Mouse (Mus musculus): ENCODE results near the gene Zbtb25. TPM values are rescaled to one million over a fixed set of nuclear protein-coding genes. Genes with fewer than 3 reads are reported as not detected.

Gene Zbtb25
- polyA plus RNA-seq, 1 experiment from 2014 or later = 16.1 TPM

DNA sequence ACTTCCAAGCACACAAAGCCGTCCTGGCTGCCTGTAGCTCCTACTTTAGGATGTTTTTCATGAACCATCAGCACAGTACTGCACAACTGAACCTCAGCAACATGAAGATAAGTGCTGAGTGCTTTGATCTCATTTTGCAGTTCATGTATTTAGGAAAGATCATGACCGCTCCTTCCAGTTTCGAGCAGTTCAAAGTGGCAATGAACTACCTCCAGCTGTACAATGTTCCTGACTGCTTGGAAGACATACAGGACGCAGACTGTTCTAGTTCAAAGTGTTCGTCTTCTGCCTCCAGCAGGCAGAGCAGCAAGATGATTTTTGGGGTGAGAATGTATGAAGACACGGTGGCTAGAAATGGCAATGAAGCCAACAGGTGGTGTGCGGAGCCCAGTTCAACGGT is 15.9 kb upstream of the Zbtb25 start:
- ATAC-seq (replicated peaks; ENCODE audit: low FRiP score, low TSS enrichment, low read depth) (no peak), DNase-seq (ENCODE audit: low spot score) (no peak)
- Histone ChIP-seq H3K27ac (ENCODE audit: low read depth) (no peak overlapping the region), H3K4me3 (ENCODE audit: low read depth, low read length) (no peak overlapping the region), H3K36me3 (ENCODE audit: control insufficient read depth, insufficient read depth, low read length) (peaks cover 40% of the 10 kb centered on the region), H3K4me2 (ENCODE audit: low read length) (no peak overlapping the region), H3K27me3 (replicated peaks; ENCODE audit: control insufficient read depth, insufficient read depth, low read length) (no peaks in the 10 kb centered on the region), H3K4me1 (replicated peaks; ENCODE audit: control insufficient read depth, insufficient read depth, low read length) (no peaks in the 10 kb centered on the region), H3K9ac (ENCODE audit: low read length) (no peak overlapping the region), H3K9me3 (ENCODE audit: control insufficient read depth, low read length) (no peaks in the 10 kb centered on the region)
- 91% methylated on average over 8 of the region's 8 CpGs for WGBS

DNA sequence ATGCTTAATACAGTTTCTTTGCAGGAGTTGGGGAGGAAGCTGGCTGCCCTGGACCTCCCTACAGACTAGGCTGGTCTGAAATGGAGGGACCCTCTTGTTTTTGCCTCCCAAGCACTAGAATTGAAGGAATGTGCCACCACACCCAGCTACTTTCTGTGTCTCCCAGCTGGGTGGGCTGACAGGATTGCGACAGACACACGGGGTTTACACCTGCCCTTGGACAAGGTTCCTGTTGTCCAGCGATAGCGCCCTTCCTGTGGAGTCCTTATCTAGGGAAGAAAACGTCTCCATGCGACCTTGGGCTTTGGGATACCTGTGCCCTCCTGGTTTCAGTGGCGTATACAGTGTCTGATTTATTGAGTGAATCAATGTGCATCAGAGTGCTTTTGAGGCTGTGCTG is 10.7 kb upstream of the Zbtb25 start:
- DNase-seq (ENCODE audit: low spot score) = no peak
- 71% methylated on average over 7 of the region's 7 CpGs for WGBS
- no peak for ATAC-seq (replicated peaks; ENCODE audit: low FRiP score, low TSS enrichment, low read depth)
- no peaks in the 10 kb centered on the region; the same call in 1 of the 2 replicates for H3K4me1 ChIP-seq (replicated peaks; ENCODE audit: control insufficient read depth, insufficient read depth, low read length)
- no peaks in the 10 kb centered on the region for H3K27me3 ChIP-seq (replicated peaks; ENCODE audit: control insufficient read depth, insufficient read depth, low read length)
- H3K4me2 ChIP-seq (ENCODE audit: low read length) = no peak overlapping the region
- H3K36me3 ChIP-seq (ENCODE audit: control insufficient read depth, insufficient read depth, low read length) = peaks cover 5% of the 10 kb centered on the region; the same call in 1 of the 2 replicates
- H3K4me3 ChIP-seq (ENCODE audit: low read depth, low read length) = no peak overlapping the region
- H3K9ac ChIP-seq (ENCODE audit: low read length) = no peak overlapping the region
- H3K27ac ChIP-seq (ENCODE audit: low read depth) = no peak overlapping the region
- no peaks in the 10 kb centered on the region for H3K9me3 ChIP-seq (ENCODE audit: control insufficient read depth, low read length)

DNA sequence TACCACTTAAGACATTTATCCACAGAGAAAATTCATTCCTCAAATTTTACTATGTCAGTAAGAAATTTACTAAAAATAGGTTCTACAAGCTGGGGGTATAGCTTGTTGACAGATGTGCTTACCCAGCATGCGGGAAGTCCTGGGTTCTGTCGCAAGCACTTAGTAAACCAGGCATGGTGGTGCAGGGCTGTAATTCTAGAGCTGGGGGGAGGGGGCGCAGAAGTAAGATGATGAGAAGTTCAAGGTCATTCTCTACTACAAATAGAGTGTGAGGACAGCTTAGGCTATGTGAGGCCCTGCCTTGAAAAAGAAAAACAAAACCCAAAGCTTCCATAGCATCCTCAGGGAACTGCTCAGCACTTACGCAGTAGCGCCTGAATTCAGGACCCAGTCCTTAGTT is 9.2 kb upstream of the Zbtb25 start:
- no peaks in the 10 kb centered on the region for H3K27me3 ChIP-seq (replicated peaks; ENCODE audit: control insufficient read depth, insufficient read depth, low read length)
- no peak overlapping the region for H3K4me2 ChIP-seq (ENCODE audit: low read length)
- H3K36me3 ChIP-seq (ENCODE audit: control insufficient read depth, insufficient read depth, low read length) = 0 out of 2 replicates have a peak, but pooled peaks cover under 1% of the 10 kb centered on the region
- no peaks in the 10 kb centered on the region for H3K9me3 ChIP-seq (ENCODE audit: control insufficient read depth, low read length)
- no peak overlapping the region for H3K9ac ChIP-seq (ENCODE audit: low read length)
- DNase-seq (ENCODE audit: low spot score) (no peak), ATAC-seq (replicated peaks; ENCODE audit: low FRiP score, low TSS enrichment, low read depth) (no peak)
- peaks cover 3% of the 10 kb centered on the region; the same call in 1 of the 2 replicates for H3K4me1 ChIP-seq (replicated peaks; ENCODE audit: control insufficient read depth, insufficient read depth, low read length)
- WGBS = 76% methylated on average over 5 of the region's 5 CpGs
- no peak overlapping the region for H3K4me3 ChIP-seq (ENCODE audit: low read depth, low read length)
- H3K27ac ChIP-seq (ENCODE audit: low read depth) = no peak overlapping the region

DNA sequence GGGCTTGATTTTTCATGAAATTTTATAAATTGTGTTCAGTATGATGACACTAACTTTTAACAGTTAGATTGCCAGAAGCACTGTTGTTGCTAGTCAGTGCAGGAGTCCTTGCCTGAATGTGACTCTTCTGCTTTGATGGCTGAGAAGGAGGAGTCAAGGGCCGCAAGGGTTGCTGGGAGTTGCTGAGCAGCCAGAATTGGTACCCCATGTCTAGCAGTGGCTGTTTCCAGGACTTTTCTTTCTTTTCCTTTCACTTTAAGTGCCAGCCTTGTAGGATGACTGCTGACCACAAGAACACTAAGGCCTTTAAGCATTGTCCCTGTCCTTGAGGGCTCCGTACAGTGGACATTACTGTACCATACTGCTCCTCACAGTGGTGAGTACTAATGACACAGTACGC is 8.3 kb upstream of the Zbtb25 start:
- Histone ChIP-seq H3K4me2 (ENCODE audit: low read length) (no peak overlapping the region), H3K36me3 (ENCODE audit: control insufficient read depth, insufficient read depth, low read length) (no peaks in the 10 kb centered on the region), H3K9me3 (ENCODE audit: control insufficient read depth, low read length) (no peaks in the 10 kb centered on the region), H3K27me3 (replicated peaks; ENCODE audit: control insufficient read depth, insufficient read depth, low read length) (no peaks in the 10 kb centered on the region), H3K9ac (ENCODE audit: low read length) (no peak overlapping the region), H3K27ac (ENCODE audit: low read depth) (no peak overlapping the region), H3K4me1 (replicated peaks; ENCODE audit: control insufficient read depth, insufficient read depth, low read length) (peaks cover 9% of the 10 kb centered on the region; the same call in 1 of the 2 replicates), H3K4me3 (ENCODE audit: low read depth, low read length) (no peak overlapping the region)
- no peak for DNase-seq (ENCODE audit: low spot score)
- 91% methylated on average over 3 of the region's 3 CpGs for WGBS
- no peak for ATAC-seq (replicated peaks; ENCODE audit: low FRiP score, low TSS enrichment, low read depth)

DNA sequence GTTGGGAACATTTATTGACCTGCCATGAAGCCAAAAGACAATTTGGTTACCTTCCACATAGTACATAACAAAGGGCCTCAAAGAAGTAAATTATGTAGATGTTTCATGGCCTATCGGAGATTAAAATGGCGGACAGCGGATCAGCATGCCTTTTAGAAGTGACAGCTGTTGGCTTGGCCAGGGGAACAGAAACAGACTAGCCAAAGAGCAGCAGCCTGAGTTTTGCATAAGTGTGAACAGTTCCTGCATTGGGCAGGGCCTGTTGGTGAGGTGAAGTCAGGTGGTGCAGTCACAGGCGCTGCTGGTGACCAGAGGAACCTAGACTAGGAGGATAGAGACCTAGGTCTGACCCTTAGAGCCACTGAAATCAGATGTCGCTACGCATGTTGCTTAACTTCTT is 7.7 kb upstream of the Zbtb25 start:
- Histone ChIP-seq H3K4me1 (replicated peaks; ENCODE audit: control insufficient read depth, insufficient read depth, low read length) (peaks cover 14% of the 10 kb centered on the region), H3K27ac (ENCODE audit: low read depth) (no peak overlapping the region), H3K9me3 (ENCODE audit: control insufficient read depth, low read length) (no peaks in the 10 kb centered on the region), H3K4me2 (ENCODE audit: low read length) (no peak overlapping the region), H3K36me3 (ENCODE audit: control insufficient read depth, insufficient read depth, low read length) (no peaks in the 10 kb centered on the region), H3K9ac (ENCODE audit: low read length) (no peak overlapping the region), H3K4me3 (ENCODE audit: low read depth, low read length) (no peak overlapping the region), H3K27me3 (replicated peaks; ENCODE audit: control insufficient read depth, insufficient read depth, low read length) (no peaks in the 10 kb centered on the region)
- ATAC-seq (replicated peaks; ENCODE audit: low FRiP score, low TSS enrichment, low read depth) = no peak
- WGBS = 95% methylated on average over 6 of the region's 6 CpGs
- no peak for DNase-seq (ENCODE audit: low spot score)

DNA sequence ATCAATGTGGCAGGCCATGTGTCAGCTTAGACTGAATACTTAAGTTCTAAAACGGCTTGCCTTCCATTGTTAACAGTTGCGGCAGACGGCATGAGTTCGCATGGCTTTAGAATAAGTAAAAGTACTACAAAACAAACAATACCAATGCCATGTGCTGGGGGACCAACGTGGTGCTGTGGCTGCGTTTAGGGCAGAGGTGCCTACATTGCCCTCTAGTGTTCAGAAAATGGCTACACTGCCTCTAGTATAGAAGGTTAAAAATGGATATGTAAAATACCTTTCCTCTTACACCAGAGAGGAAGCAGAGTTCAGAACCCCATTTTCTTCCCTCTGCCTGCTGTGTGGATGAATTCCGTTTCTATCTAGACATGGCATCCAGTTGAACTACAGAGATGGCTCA is 7.2 kb upstream of the Zbtb25 start:
- H3K4me3 ChIP-seq (ENCODE audit: low read depth, low read length) = no peak overlapping the region
- H3K36me3 ChIP-seq (ENCODE audit: control insufficient read depth, insufficient read depth, low read length) = no peaks in the 10 kb centered on the region
- no peak overlapping the region for H3K4me2 ChIP-seq (ENCODE audit: low read length)
- 58% methylated on average over 7 of the region's 7 CpGs for WGBS
- no peak overlapping the region for H3K27ac ChIP-seq (ENCODE audit: low read depth)
- no peaks in the 10 kb centered on the region for H3K27me3 ChIP-seq (replicated peaks; ENCODE audit: control insufficient read depth, insufficient read depth, low read length)
- peaks cover 18% of the 10 kb centered on the region for H3K4me1 ChIP-seq (replicated peaks; ENCODE audit: control insufficient read depth, insufficient read depth, low read length)
- DNase-seq (ENCODE audit: low spot score) (no peak), ATAC-seq (replicated peaks; ENCODE audit: low FRiP score, low TSS enrichment, low read depth) (no peak)
- H3K9me3 ChIP-seq (ENCODE audit: control insufficient read depth, low read length) = no peaks in the 10 kb centered on the region
- H3K9ac ChIP-seq (ENCODE audit: low read length) = no peak overlapping the region

DNA sequence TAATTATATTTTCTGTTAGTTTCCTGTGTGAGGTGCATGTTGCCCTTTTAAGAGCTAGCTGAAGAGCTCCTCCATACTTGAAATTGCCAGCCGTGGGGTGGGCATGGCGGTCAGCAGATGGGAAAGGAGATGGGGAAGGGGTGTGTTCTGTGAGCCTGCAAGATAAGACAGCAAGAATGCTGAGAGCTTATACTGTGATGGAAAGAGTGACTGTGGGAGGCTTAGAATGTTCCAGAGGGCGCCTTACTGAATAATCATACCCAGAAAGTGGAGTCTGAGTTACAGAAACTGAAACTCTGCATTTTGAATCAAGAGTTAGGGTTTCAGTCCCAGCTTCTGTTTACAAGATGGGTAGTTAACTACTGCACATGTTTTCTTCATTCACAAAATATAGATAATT is 6.1 kb upstream of the Zbtb25 start:
- no peaks in the 10 kb centered on the region for H3K27me3 ChIP-seq (replicated peaks; ENCODE audit: control insufficient read depth, insufficient read depth, low read length)
- H3K4me2 ChIP-seq (ENCODE audit: low read length) = no peak overlapping the region

DNA sequence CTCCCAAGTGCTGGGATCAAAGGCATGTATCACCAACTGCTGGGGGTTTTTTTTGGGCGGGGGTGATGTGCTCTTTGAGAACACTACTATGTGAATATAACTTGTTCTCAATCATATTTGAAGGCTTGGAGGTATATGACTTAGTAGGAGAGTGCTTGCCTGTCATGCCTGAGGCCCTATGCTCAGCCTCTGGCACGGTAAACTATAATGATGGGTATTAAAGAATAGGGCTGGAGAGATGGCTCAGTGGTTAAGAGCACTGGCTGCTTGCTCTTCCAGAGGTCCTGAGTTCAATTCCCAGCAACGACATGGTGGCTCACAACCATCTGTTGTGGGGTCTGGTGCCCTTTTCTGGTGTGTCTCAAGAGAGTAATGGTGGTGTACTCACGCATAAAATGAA is 5.5 kb upstream of the Zbtb25 start:
- no peaks in the 10 kb centered on the region for H3K36me3 ChIP-seq (ENCODE audit: control insufficient read depth, insufficient read depth, low read length)
- H3K9me3 ChIP-seq (ENCODE audit: control insufficient read depth, low read length) = no peaks in the 10 kb centered on the region
- 78% methylated on average over 4 of the region's 4 CpGs for WGBS
- H3K27me3 ChIP-seq (replicated peaks; ENCODE audit: control insufficient read depth, insufficient read depth, low read length) = no peaks in the 10 kb centered on the region
- no peak overlapping the region for H3K27ac ChIP-seq (ENCODE audit: low read depth)
- no peak overlapping the region for H3K9ac ChIP-seq (ENCODE audit: low read length)
- no peak overlapping the region for H3K4me2 ChIP-seq (ENCODE audit: low read length)
- ATAC-seq (replicated peaks; ENCODE audit: low FRiP score, low TSS enrichment, low read depth) = no peak
- no peak overlapping the region for H3K4me3 ChIP-seq (ENCODE audit: low read depth, low read length)
- DNase-seq (ENCODE audit: low spot score) = no peak
- peaks cover 20% of the 10 kb centered on the region for H3K4me1 ChIP-seq (replicated peaks; ENCODE audit: control insufficient read depth, insufficient read depth, low read length)

More for the DNA sequence above, 6.1 kb upstream of the Zbtb25 start:
- Histone ChIP-seq H3K36me3 (ENCODE audit: control insufficient read depth, insufficient read depth, low read length) (no peaks in the 10 kb centered on the region), H3K4me1 (replicated peaks; ENCODE audit: control insufficient read depth, insufficient read depth, low read length) (peaks cover 20% of the 10 kb centered on the region), H3K4me3 (ENCODE audit: low read depth, low read length) (no peak overlapping the region), H3K9ac (ENCODE audit: low read length) (no peak overlapping the region), H3K27ac (ENCODE audit: low read depth) (no peak overlapping the region), H3K9me3 (ENCODE audit: control insufficient read depth, low read length) (no peaks in the 10 kb centered on the region)
- 78% methylated on average over 3 of the region's 3 CpGs for WGBS
- DNase-seq (ENCODE audit: low spot score) = no peak
- no peak for ATAC-seq (replicated peaks; ENCODE audit: low FRiP score, low TSS enrichment, low read depth)

DNA sequence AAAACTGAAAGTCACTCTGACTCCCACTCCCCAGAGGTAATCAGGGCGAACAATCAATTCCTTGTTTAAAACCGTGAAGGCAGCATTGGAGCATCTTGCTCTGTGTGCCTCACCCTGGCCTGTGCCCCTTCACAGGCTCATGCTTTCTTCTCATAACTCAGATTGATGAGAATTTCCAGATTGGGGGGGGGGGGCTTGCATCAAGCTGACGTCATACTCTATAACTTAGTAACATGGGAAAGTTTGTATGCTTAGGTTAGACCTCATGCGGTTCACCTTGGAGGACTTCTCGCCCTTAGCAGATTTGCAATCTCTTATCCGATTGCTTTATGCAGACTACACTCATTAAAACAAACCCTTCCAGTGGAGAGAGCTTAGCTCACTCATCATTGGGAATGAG is 4.6 kb upstream of the Zbtb25 start:
- no peak overlapping the region for H3K4me2 ChIP-seq (ENCODE audit: low read length)
- WGBS = 66% methylated on average over 6 of the region's 6 CpGs
- no peak for DNase-seq (ENCODE audit: low spot score)

More for the DNA sequence above, 4.6 kb upstream of the Zbtb25 start:
- ATAC-seq (replicated peaks; ENCODE audit: low FRiP score, low TSS enrichment, low read depth) = no peak
- H3K9ac ChIP-seq (ENCODE audit: low read length) = no peak overlapping the region
- H3K36me3 ChIP-seq (ENCODE audit: control insufficient read depth, insufficient read depth, low read length) = no peaks in the 10 kb centered on the region
- H3K9me3 ChIP-seq (ENCODE audit: control insufficient read depth, low read length) = no peaks in the 10 kb centered on the region
- H3K27ac ChIP-seq (ENCODE audit: low read depth) = no peak overlapping the region
- H3K4me1 ChIP-seq (replicated peaks; ENCODE audit: control insufficient read depth, insufficient read depth, low read length) = peaks cover 20% of the 10 kb centered on the region
- no peaks in the 10 kb centered on the region for H3K27me3 ChIP-seq (replicated peaks; ENCODE audit: control insufficient read depth, insufficient read depth, low read length)
- no peak overlapping the region for H3K4me3 ChIP-seq (ENCODE audit: low read depth, low read length)

Measured in intestine, embryonic 14.5 days (tissue).